Mouse (Mus musculus) erythroblast, adult 5-6 weeks (primary cell): ENCODE data around the gene Atp6v1g3. TPM values are rescaled to one million over a fixed set of nuclear protein-coding genes. Genes with fewer than 3 reads are reported as not detected.

ENCODE experiments used
- ATAC-seq: replicated peaks from 2 replicates; pipeline ENCODE4 v1.8.0; 2016; ENCODE audit warnings: moderate number of reproducible peaks, mild to moderate bottlenecking, moderate TSS enrichment, inconsistent platforms; ENCODE audit not compliant: poor library complexity, low FRiP score, severe bottlenecking
- total RNA-seq, 2 experiments: library from RNA; stranded (forward) in 1 of 2; stranded (reverse) in 1 of 2; fragments of 150-400 nt in 1 of 2; fragments of 200-764, 138-1000 nt in 1 of 2; gene quantifications; 2 replicates each; pipeline versions ENCODE4 v1.2.3 to v1.2.4; 2015 to 2017; ENCODE audit warnings: low replicate concordance in 2 of 2

The Atp6v1g3 gene
- total RNA-seq, 2 experiments from 2014 or later, result not detected

- ATAC-seq, result no peak
These were observed 9.0 kb downstream of the Atp6v1g3 start for GRCm38 (mm10) chr1:138282413-138283141.

DNA sequence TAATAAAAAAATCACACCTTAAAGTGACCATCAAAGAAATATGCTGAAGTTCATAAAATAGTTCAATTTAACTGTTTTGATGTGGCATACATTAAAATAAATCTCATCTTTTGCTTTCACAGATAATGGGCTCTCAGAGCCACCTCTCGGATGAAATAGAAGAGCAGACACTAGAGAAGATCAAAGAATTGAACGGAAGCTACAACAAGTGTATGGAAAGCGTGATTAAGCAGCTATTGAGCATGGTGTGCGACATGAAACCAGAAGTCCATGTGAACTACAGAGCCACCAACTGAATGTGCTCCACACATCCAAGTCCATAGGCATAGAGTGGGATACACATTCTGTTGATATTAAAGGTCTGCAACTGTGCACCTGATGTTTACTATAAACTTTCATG lies 14.1 kb downstream of the Atp6v1g3 start:
- no peak for ATAC-seq

DNA sequence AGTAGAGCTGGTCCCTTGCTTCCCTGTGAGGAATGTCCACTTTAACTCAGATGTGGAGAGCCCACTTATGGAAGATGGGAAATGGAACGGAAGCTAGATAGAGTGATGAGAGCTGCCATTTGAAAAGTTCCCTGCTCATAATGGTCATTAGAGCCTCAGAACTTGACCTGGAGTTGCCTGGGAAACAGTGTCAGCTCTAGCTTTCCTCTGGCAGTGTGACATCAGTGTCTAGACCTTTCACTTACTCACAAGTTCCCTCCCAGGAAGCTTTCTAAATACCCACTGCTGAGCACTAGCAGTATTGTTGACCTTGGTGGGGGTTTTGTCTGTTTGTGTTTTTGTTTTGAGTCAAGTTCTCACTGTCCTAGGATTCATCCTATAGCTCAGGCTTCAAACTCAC lies 15.2 kb downstream of the Atp6v1g3 start:
- ATAC-seq, result no peak

DNA sequence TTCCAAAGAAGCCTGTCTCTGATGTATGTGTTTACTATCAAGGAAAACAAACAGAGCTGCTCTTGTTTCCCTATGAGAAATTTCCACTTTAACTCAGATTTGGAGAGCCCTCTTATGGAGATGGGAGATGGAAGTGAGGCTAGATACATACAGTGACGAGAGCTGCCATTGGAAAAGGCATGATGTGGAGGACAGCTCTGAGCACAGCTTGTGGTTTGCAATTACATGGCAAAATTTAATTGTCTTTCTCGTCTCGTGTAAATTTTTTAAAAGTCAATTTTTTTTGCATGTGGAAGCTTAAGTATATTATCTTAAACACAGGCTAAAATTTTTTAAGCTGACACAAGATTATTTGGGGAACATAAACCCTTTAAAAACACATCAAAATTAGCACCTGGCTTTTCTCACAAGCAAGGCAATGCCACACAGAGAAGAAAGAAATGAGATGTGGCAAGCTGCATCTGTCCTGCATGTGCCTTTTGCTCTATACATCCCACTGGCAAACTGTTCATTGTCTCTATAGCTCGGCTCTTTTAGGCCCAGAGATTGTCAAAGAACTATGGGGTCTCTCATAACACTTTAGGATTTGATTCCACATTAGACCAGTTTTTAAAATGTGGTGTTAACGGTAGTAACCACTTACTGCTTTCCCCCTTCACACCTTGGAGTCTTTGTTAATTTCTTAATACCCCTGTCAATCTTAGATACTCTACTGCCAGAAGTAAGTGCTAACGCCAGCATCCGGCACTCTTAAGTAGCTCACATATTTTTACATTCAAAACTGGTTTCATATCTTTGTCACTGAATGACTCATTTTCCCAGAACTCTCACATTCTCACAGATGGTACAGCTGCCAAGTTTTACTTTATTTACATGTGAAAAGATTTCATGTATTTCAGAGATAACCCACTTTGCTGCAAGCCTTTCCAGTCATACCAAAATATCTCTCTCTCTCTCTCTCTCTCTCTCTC lies 16.2 kb downstream of the Atp6v1g3 start:
- no peak for ATAC-seq

- no peak for ATAC-seq
These were observed 17.9 kb downstream of the Atp6v1g3 start for GRCm38 (mm10) chr1:138291463-138291862.

GRCm38 (mm10) chr1:138294487-138294886 lies 20.9 kb downstream of the Atp6v1g3 start:
- ATAC-seq, result no peak

- ATAC-seq, result no peak
These were observed 24.6 kb downstream of the Atp6v1g3 start for GRCm38 (mm10) chr1:138298156-138298555.

- ATAC-seq, result no peak
These were observed 26.0 kb downstream of the Atp6v1g3 start for GRCm38 (mm10) chr1:138299576-138299975.

DNA sequence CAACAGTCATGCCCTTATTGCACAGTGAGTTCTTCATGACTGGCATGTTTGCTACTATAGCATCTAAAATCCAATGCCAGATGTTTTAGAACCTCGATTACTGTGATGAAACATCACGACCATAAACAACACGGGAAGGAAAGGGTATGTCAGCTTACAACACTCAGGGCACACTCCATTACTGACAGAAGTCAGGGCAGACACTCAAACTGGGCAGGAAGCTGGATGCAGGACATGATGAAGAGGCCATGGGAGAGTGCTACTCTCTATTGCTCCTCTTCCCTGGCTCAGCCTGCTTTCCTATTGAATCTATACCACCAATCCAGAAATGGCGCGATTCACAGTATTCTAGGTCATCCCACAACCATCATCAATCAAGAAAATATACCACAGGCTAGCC lies 28.4 kb downstream of the Atp6v1g3 start:
- no peak for ATAC-seq

- no peak for ATAC-seq
These were observed 29.2 kb downstream of the Atp6v1g3 start for GRCm38 (mm10) chr1:138302756-138303155.

GRCm38 (mm10) chr1:138303296-138303695 lies 29.8 kb downstream of the Atp6v1g3 start:
- ATAC-seq, result no peak

DNA sequence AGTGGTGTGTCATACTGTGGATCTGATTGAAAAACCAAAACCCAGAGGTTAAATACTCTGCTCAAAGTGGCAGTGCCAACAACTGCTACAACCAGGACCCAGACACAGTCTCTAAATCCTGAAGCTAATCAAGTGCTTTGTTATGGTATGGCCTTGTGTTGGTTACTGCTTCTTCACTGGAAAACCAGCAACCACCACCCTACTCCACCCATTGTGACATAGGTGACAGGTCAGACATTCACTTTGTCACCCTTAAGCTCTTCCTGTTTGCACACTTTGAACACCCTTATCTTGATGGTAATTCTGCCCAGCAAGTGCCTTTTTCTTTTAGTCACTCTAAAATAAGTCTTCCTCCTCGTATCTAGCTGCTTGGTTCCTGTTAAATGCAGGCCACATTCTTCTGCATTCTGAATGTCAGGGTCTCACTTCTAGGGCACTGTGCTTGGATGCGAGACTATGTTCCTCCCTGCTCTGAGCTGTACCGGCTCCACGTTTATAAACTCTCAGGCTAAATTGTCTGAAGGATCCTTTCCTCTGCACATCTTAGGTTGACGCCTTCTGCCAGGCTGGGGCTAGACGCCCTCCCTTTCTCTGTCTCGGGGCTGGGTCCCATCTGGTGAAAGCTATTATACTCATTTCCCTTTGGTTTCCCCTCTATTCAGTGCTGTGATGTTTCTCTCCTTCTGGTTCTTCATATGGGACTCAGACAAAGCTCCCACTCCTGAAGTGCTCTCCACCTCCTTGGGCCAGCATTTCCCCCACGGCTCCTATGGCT lies 30.8 kb downstream of the Atp6v1g3 start:
- no peak for ATAC-seq

- no peak for ATAC-seq
These were observed 49.1 kb downstream of the Atp6v1g3 start for GRCm38 (mm10) chr1:138322657-138323056.

- no peak for ATAC-seq
These were observed 49.6 kb downstream of the Atp6v1g3 start for GRCm38 (mm10) chr1:138323076-138323630.

- no peak for ATAC-seq
These were observed 52.6 kb downstream of the Atp6v1g3 start for GRCm38 (mm10) chr1:138326091-138326490.

GRCm38 (mm10) chr1:138326566-138326965 lies 53.0 kb downstream of the Atp6v1g3 start:
- ATAC-seq, result no peak

GRCm38 (mm10) chr1:138327466-138328245 lies 54.1 kb downstream of the Atp6v1g3 start:
- no peak for ATAC-seq

- no peak for ATAC-seq
These were observed 54.8 kb downstream of the Atp6v1g3 start for GRCm38 (mm10) chr1:138328320-138328719.

- no peak for ATAC-seq
These were observed 57.0 kb downstream of the Atp6v1g3 start for GRCm38 (mm10) chr1:138330556-138330955.
